Mouse (Mus musculus): ENCODE results near the gene Clcnkb. TPM values are rescaled to one million over a fixed set of nuclear protein-coding genes. Genes with fewer than 3 reads are reported as not detected.

Clcnkb gene
- polyA plus RNA-seq, 1 experiment from 2014 or later: not detected

DNA sequence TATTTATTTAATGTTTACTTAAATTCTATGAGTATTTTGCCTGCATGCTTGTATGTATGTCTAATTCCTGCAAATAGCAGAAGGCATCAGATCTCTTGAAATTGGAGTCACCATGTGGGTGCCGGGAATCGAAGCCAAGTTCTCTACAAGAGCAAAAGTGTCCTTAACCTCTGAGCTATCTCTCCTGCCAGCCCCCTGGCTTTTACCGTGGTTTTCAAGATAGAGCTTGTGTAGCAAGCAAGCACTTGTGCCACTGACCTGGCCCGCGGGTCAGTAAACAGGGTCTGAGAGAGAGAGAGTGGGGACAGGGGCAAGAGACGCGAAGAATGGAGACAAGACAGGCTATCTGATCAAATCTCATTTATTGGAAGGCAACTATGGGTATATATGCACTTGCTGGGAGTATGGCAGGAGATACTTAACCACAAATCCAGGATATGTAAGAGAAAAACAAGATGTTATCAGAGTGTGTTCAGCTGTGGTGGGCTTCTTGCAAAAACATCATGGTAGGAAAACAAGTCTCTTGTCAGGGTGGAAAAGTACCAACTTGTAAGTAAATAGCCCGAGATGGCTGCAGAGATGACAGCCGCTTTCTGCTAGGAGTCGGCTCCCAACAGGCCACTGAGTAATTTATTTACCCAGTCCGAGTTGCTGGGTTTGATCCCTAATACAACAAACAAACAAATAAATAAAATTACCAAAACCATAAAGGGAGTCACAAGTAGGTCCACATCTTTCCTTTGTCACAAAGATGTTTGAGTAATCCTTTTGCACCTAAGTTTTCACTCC is 28.0 kb upstream of the Clcnkb start:
- peaks cover 21% of the 10 kb centered on the region for H3K4me1 ChIP-seq (replicated peaks; ENCODE audit: control insufficient read depth, insufficient read depth, low read length)
- H3K9ac ChIP-seq (replicated peaks; ENCODE audit: low read depth, low read length): peak overlapping the region; percentile 97; the same call in 1 of the 2 replicates
- 53% methylated on average over 11 of the region's 11 CpGs for WGBS
- peak overlapping the region; percentile 68 for H3K4me2 ChIP-seq (ENCODE audit: low read length)
- no peak overlapping the region for H3K27ac ChIP-seq (ENCODE audit: low read length)
- no peaks in the 10 kb centered on the region for H3K27me3 ChIP-seq (replicated peaks; ENCODE audit: control insufficient read depth, insufficient read depth, low read length)
- peak overlapping the region; percentile 96 for H3K4me3 ChIP-seq (replicated peaks; ENCODE audit: low read length)
- H3K36me3 ChIP-seq (ENCODE audit: control insufficient read depth, insufficient read depth): peaks cover 12% of the 10 kb centered on the region
- H3K9me3 ChIP-seq (ENCODE audit: control insufficient read depth, low read length): no peaks in the 10 kb centered on the region
- ATAC-seq: no peak

DNA sequence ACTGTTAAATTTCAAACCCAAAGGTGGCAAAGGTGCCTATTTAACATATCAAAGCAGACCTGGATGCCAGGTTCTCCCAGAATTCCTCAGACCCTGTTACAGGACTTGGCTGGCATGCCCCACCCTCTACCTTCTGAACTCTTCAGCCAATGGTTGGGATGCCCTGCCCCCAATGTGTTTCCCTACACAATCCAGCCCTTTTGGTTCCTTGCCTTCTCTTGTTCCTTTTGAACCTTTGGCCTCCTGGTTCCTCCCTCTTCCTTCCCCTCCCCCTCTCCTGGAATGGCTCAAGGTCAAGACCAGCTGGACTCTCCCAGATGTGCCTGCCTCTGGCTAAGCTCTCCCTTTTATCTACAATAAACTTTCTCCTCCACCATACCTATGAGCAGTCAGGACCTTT is 25.1 kb upstream of the Clcnkb start:
- peaks cover 14% of the 10 kb centered on the region for H3K4me1 ChIP-seq (replicated peaks; ENCODE audit: control insufficient read depth, insufficient read depth, low read length)
- H3K27ac ChIP-seq (ENCODE audit: low read length): no peak overlapping the region
- no peaks in the 10 kb centered on the region for H3K36me3 ChIP-seq (ENCODE audit: control insufficient read depth, insufficient read depth)
- H3K4me3 ChIP-seq (replicated peaks; ENCODE audit: low read length): no peak overlapping the region
- no peaks in the 10 kb centered on the region for H3K9me3 ChIP-seq (ENCODE audit: control insufficient read depth, low read length)
- H3K27me3 ChIP-seq (replicated peaks; ENCODE audit: control insufficient read depth, insufficient read depth, low read length): no peaks in the 10 kb centered on the region
- H3K9ac ChIP-seq (replicated peaks; ENCODE audit: low read depth, low read length): no peak overlapping the region
- no peak overlapping the region for H3K4me2 ChIP-seq (ENCODE audit: low read length)
- no peak for ATAC-seq

DNA sequence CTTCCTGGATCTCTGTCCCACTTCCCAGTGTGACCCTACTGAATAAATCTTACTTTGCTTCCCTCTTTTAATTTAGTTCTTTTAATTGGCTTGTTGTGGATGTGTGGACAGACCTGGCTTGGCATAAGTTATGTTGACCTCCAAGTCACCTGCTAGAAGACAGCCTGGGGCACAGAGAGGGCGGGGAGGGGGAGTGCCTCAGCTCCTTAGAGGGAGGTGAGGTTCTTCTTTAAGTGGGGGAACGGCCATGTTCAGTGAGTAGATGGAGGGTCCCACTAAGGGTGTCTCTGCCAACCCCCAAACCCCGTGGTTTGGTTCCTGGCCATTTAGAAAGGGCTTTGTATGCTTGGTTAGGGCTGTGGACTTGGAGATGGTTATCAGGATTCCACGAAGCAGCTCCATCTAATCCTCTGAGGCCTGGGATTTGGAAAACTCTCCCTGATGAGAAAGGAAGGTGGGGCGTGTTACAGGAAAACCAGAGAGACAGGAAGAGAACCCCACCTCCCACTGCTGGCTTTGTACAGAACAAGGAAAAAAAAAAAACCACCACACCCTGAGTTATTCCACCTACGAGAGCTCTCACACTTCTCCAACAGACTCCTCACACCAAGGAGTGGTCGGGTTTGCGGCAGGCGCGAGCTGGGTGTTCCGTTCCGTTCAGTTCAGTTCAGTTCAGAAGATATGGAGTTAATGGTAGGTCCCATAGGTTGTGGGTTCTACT is 23.4 kb upstream of the Clcnkb start:
- no peak for ATAC-seq
- no peaks in the 10 kb centered on the region for H3K9me3 ChIP-seq (ENCODE audit: control insufficient read depth, low read length)
- H3K27me3 ChIP-seq (replicated peaks; ENCODE audit: control insufficient read depth, insufficient read depth, low read length): no peaks in the 10 kb centered on the region
- H3K4me1 ChIP-seq (replicated peaks; ENCODE audit: control insufficient read depth, insufficient read depth, low read length): peaks cover 6% of the 10 kb centered on the region
- no peak overlapping the region for H3K27ac ChIP-seq (ENCODE audit: low read length)
- H3K4me2 ChIP-seq (ENCODE audit: low read length): no peak overlapping the region
- H3K4me3 ChIP-seq (replicated peaks; ENCODE audit: low read length): no peak overlapping the region
- H3K9ac ChIP-seq (replicated peaks; ENCODE audit: low read depth, low read length): no peak overlapping the region
- WGBS: 89% methylated on average over 12 of the region's 12 CpGs
- no peaks in the 10 kb centered on the region for H3K36me3 ChIP-seq (ENCODE audit: control insufficient read depth, insufficient read depth)

DNA sequence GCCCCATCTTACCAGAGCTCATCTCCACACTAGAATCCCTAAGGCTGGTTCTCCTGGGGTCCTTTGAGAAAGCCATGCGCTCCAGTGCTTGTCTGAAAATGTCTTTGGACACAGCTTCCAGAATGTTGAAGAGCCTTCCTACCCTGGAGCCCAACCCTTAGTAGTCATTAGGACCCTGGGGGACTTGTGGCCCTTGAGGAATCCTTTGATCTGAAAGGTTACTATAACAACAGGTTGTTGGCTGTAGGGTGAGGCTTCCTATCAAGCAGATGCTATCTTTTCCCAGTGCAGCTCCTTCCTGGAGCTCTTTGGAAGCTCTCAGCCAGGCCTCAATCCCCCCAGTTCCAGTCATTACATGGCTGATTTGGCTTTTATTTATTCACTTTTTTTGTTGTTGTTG is 20.2 kb upstream of the Clcnkb start, which contains the start of gene Srarp:
Gene Srarp, minus strand, starts transcription at position 132 of the 400 bp plus-strand sequence.
- 81% methylated on average over 1 of the region's 1 CpGs for WGBS
- H3K9me3 ChIP-seq (ENCODE audit: control insufficient read depth, low read length): no peaks in the 10 kb centered on the region
- no peak within 1 kb of the TSS for H3K4me2 ChIP-seq (ENCODE audit: low read length)
- no peak within 1 kb of the TSS for H3K4me3 ChIP-seq (replicated peaks; ENCODE audit: low read length)
- H3K27me3 ChIP-seq (replicated peaks; ENCODE audit: control insufficient read depth, insufficient read depth, low read length): no peaks in the 10 kb centered on the region
- ATAC-seq: no peak
- no peak within 1 kb of the TSS for H3K9ac ChIP-seq (replicated peaks; ENCODE audit: low read depth, low read length)
- H3K36me3 ChIP-seq (ENCODE audit: control insufficient read depth, insufficient read depth): no peaks in the 10 kb centered on the region
- no peaks in the 10 kb centered on the region for H3K4me1 ChIP-seq (replicated peaks; ENCODE audit: control insufficient read depth, insufficient read depth, low read length)
- no peak within 1 kb of the TSS for H3K27ac ChIP-seq (ENCODE audit: low read length)

GRCm38 (mm10) chr4:141433191-141433590 is 17.4 kb upstream of the Clcnkb start:
- H3K4me1 ChIP-seq (replicated peaks; ENCODE audit: control insufficient read depth, insufficient read depth, low read length): no peaks in the 10 kb centered on the region
- H3K9ac ChIP-seq (replicated peaks; ENCODE audit: low read depth, low read length): no peak overlapping the region
- ATAC-seq: no peak
- WGBS: 84% methylated on average over 18 of the region's 18 CpGs
- H3K27ac ChIP-seq (ENCODE audit: low read length): no peak overlapping the region
- H3K4me2 ChIP-seq (ENCODE audit: low read length): no peak overlapping the region
- no peaks in the 10 kb centered on the region for H3K9me3 ChIP-seq (ENCODE audit: control insufficient read depth, low read length)
- H3K4me3 ChIP-seq (replicated peaks; ENCODE audit: low read length): no peak overlapping the region
- no peaks in the 10 kb centered on the region for H3K27me3 ChIP-seq (replicated peaks; ENCODE audit: control insufficient read depth, insufficient read depth, low read length)
- H3K36me3 ChIP-seq (ENCODE audit: control insufficient read depth, insufficient read depth): no peaks in the 10 kb centered on the region

GRCm38 (mm10) chr4:141432666-141433065 is 16.9 kb upstream of the Clcnkb start:
- Histone ChIP-seq H3K27me3 (replicated peaks; ENCODE audit: control insufficient read depth, insufficient read depth, low read length) (no peaks in the 10 kb centered on the region), H3K4me2 (ENCODE audit: low read length) (no peak overlapping the region), H3K4me1 (replicated peaks; ENCODE audit: control insufficient read depth, insufficient read depth, low read length) (no peaks in the 10 kb centered on the region), H3K4me3 (replicated peaks; ENCODE audit: low read length) (no peak overlapping the region), H3K27ac (ENCODE audit: low read length) (no peak overlapping the region), H3K9ac (replicated peaks; ENCODE audit: low read depth, low read length) (no peak overlapping the region), H3K36me3 (ENCODE audit: control insufficient read depth, insufficient read depth) (no peaks in the 10 kb centered on the region), H3K9me3 (ENCODE audit: control insufficient read depth, low read length) (no peaks in the 10 kb centered on the region)
- 61% methylated on average over 14 of the region's 14 CpGs for WGBS
- no peak for ATAC-seq

DNA sequence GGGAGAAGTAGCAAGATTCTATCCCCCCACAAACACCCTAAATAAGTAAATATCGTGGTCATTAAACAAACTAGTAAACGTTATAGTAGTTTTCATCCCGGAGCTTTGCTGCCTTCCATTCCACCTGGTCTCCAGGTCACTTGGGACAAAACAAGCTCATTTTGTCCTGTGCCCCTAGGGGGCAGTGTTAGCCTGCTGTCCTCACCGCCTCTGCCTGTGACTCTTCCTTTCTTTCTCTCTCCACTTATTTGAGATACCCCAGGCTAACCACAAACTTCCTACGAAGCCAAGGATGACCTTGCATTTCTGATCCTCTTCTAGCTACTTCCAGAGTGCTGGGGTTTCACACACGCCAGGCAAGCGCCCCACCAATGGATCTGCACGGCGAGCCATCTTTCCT is 15.2 kb upstream of the Clcnkb start:
- Histone ChIP-seq H3K27me3 (replicated peaks; ENCODE audit: control insufficient read depth, insufficient read depth, low read length) (no peaks in the 10 kb centered on the region), H3K4me1 (replicated peaks; ENCODE audit: control insufficient read depth, insufficient read depth, low read length) (peaks cover 3% of the 10 kb centered on the region)
- WGBS: 53% methylated on average over 9 of the region's 9 CpGs

DNA sequence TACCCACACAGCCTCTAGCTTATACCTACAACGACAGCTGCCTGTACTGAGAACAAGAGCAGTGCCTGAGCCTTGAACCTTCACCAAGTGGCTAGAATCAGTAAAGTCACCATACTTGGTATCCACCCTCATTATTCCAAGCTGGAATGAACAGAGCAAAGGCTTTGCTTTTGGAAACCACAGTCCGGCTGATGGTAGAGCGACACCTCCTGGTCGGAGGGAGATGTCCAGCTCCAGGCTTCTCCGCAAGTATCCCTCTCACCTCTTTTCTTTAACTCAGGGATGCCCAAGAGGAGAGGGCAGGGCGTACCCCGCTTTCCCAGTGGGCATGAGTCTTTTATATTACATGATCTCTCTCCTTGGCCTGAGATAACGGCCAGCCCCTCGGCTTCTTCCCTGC is 14.0 kb upstream of the Clcnkb start:
- H3K9ac ChIP-seq (replicated peaks; ENCODE audit: low read depth, low read length): no peak overlapping the region
- no peak for ATAC-seq
- no peaks in the 10 kb centered on the region for H3K27me3 ChIP-seq (replicated peaks; ENCODE audit: control insufficient read depth, insufficient read depth, low read length)
- no peak overlapping the region for H3K4me3 ChIP-seq (replicated peaks; ENCODE audit: low read length)
- 51% methylated on average over 9 of the region's 9 CpGs for WGBS
- no peak overlapping the region for H3K4me2 ChIP-seq (ENCODE audit: low read length)
- no peak overlapping the region for H3K27ac ChIP-seq (ENCODE audit: low read length)
- no peaks in the 10 kb centered on the region for H3K9me3 ChIP-seq (ENCODE audit: control insufficient read depth, low read length)
- peaks cover 12% of the 10 kb centered on the region for H3K4me1 ChIP-seq (replicated peaks; ENCODE audit: control insufficient read depth, insufficient read depth, low read length)
- H3K36me3 ChIP-seq (ENCODE audit: control insufficient read depth, insufficient read depth): no peaks in the 10 kb centered on the region

More for the DNA sequence above, 15.2 kb upstream of the Clcnkb start:
- Histone ChIP-seq H3K4me3 (replicated peaks; ENCODE audit: low read length) (no peak overlapping the region), H3K27ac (ENCODE audit: low read length) (no peak overlapping the region), H3K9ac (replicated peaks; ENCODE audit: low read depth, low read length) (no peak overlapping the region), H3K36me3 (ENCODE audit: control insufficient read depth, insufficient read depth) (no peaks in the 10 kb centered on the region), H3K9me3 (ENCODE audit: control insufficient read depth, low read length) (no peaks in the 10 kb centered on the region), H3K4me2 (ENCODE audit: low read length) (no peak overlapping the region)
- no peak for ATAC-seq

DNA sequence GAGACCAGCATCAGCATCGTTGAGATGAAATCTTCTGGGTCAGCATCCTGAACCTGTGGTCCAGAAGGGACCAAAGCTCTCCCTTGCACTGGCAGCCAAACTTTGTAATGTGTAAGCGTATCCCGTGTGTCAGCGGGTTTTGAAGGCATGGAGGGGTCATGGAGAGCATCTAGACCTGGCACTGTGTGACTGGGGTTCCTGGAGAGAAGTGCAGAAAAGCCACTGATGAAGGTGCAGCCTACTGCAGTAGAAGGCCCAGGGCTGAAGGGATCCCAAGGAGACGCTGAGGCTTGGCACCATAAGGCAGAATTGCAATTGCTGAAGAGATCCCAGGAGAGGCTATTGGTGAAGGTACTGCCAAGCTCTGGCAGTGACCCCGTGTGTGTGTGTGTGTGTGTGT is 13.6 kb upstream of the Clcnkb start:
- no peaks in the 10 kb centered on the region for H3K9me3 ChIP-seq (ENCODE audit: control insufficient read depth, low read length)
- no peak for ATAC-seq
- H3K27me3 ChIP-seq (replicated peaks; ENCODE audit: control insufficient read depth, insufficient read depth, low read length): no peaks in the 10 kb centered on the region
- H3K9ac ChIP-seq (replicated peaks; ENCODE audit: low read depth, low read length): no peak overlapping the region
- H3K4me1 ChIP-seq (replicated peaks; ENCODE audit: control insufficient read depth, insufficient read depth, low read length): peaks cover 12% of the 10 kb centered on the region
- WGBS: 81% methylated on average over 6 of the region's 6 CpGs
- H3K36me3 ChIP-seq (ENCODE audit: control insufficient read depth, insufficient read depth): no peaks in the 10 kb centered on the region
- H3K4me2 ChIP-seq (ENCODE audit: low read length): no peak overlapping the region
- H3K27ac ChIP-seq (ENCODE audit: low read length): no peak overlapping the region
- no peak overlapping the region for H3K4me3 ChIP-seq (replicated peaks; ENCODE audit: low read length)

Data from forebrain, embryonic 16.5 days (tissue).